In genomic region chr17:78199231-78199625, GRCm38 (mm10) we compare ENCODE assay signal across 8 mouse cellular contexts. TPM values are rescaled to one million over a fixed set of nuclear protein-coding genes. Genes with fewer than 3 reads are reported as not detected.
DNase-seq lines count a peak whose midpoint lies in the region; ATAC-seq and TF ChIP-seq lines count a peak whose summit lies in the region.

No protein-coding gene starts in this region.

- no peak for TF ChIP-seq POLR2A in cerebellum, adult 2 months (IDR thresholded peaks at IDR 0.05; ENCODE audit: borderline replicate concordance, insufficient read depth, low read length)

- peak overlapping the region; percentile 86; the same call in 1 of the 2 replicates for H3K27ac ChIP-seq in cerebellum, adult 2 months (ENCODE audit: insufficient read depth, low read length)
- H3K27ac ChIP-seq in lung, postnatal 0 days (ENCODE audit: low read length): no peak overlapping the region
- peak overlapping the region; percentile 98; the same call in 1 of the 2 replicates for H3K27ac ChIP-seq in limb, embryonic 13.5 days
- peak overlapping the region; percentile 98; the same call in 1 of the 2 replicates for H3K27ac ChIP-seq in stomach, embryonic 14.5 days (ENCODE audit: low read length)

- TF ChIP-seq EP300 in lung, postnatal 0 days (IDR thresholded peaks at IDR 0.05): no peak

- no peaks in the 10 kb centered on the region for H3K9me3 ChIP-seq in lung, postnatal 0 days (ENCODE audit: low read length)
- H3K9me3 ChIP-seq in limb, embryonic 13.5 days: no peaks in the 10 kb centered on the region
- no peaks in the 10 kb centered on the region for H3K9me3 ChIP-seq in stomach, embryonic 14.5 days (ENCODE audit: control insufficient read depth, low read depth, low read length)

- peak overlapping the region; percentile 94 for H3K4me2 ChIP-seq in lung, postnatal 0 days (replicated peaks; ENCODE audit: low read depth, low read length)
- H3K4me2 ChIP-seq in limb, embryonic 13.5 days (replicated peaks): peak overlapping the region; percentile 98
- H3K4me2 ChIP-seq in stomach, embryonic 14.5 days (replicated peaks; ENCODE audit: low read depth, low read length): peak overlapping the region; percentile 95

- no peak for ATAC-seq in lung, postnatal 0 days
- no peak; the same call in 1 of the 2 replicates for ATAC-seq in limb, embryonic 13.5 days (ENCODE audit: low FRiP score, low read depth)
- no peak for ATAC-seq in stomach, embryonic 14.5 days (ENCODE audit: insufficient number of reproducible peaks, insufficient read depth, low FRiP score, low read depth)

- peak overlapping the region; percentile 58 for H3K4me3 ChIP-seq in cerebellum, adult 2 months (replicated peaks; ENCODE audit: insufficient read depth, low read depth, low read length)
- peak overlapping the region; percentile 80 for H3K4me3 ChIP-seq in lung, postnatal 0 days (ENCODE audit: low read depth, low read length)
- peak overlapping the region; percentile 90 for H3K4me3 ChIP-seq in limb, embryonic 13.5 days
- peak overlapping the region; percentile 66 for H3K4me3 ChIP-seq in stomach, embryonic 14.5 days (ENCODE audit: low read depth, low read length)

- WGBS in cerebellum, adult 2 months: 36% methylated on average over 7 of the region's 7 CpGs
- whole genome bisulfite sequencing in lung, postnatal 0 days: 10% methylated on average over 7 of the region's 7 CpGs
- WGBS in limb, embryonic 13.5 days: 5% methylated on average over 7 of the region's 7 CpGs
- WGBS in stomach, embryonic 14.5 days: 3% methylated on average over 7 of the region's 7 CpGs

- H3K36me3 ChIP-seq in lung, postnatal 0 days (ENCODE audit: insufficient read depth, low read length): no peaks in the 10 kb centered on the region
- no peaks in the 10 kb centered on the region for H3K36me3 ChIP-seq in limb, embryonic 13.5 days
- H3K36me3 ChIP-seq in stomach, embryonic 14.5 days (ENCODE audit: control insufficient read depth, insufficient read depth, low read length): no peaks in the 10 kb centered on the region

- no peak overlapping the region for H3K9ac ChIP-seq in lung, postnatal 0 days (replicated peaks; ENCODE audit: low read depth)
- peak overlapping the region; percentile 82 for H3K9ac ChIP-seq in limb, embryonic 13.5 days
- H3K9ac ChIP-seq in stomach, embryonic 14.5 days (replicated peaks; ENCODE audit: low read depth, low read length): peak overlapping the region; percentile 58; the same call in 1 of the 2 replicates

- no peak for TF ChIP-seq CTCF in cerebellum, adult 2 months (IDR thresholded peaks at IDR 0.05; ENCODE audit: borderline replicate concordance, insufficient read depth, low read depth, low read length)
- TF ChIP-seq CTCF in lung, postnatal 0 days (IDR thresholded peaks at IDR 0.05): no peak

- DNase-seq in cerebellum, adult 2 months: no peak
- DNase-seq in cerebellum, postnatal 10 days: no peak
- no peak for DNase-seq in lung, postnatal 0 days (ENCODE audit: low spot score)
- DNase-seq in lung, postnatal 10 days: no peak
- DNase-seq in spleen, postnatal 10 days (ENCODE audit: low spot score in 2 of 2): no peak
- no peak for DNase-seq in frontal cortex, adult 2 months (ENCODE audit: extremely low spot score in 1 of 2, low spot score in 1 of 2)

- H3K4me1 ChIP-seq in cerebellum, adult 2 months (ENCODE audit: control insufficient read depth, insufficient read depth, low read length): peaks cover 11% of the 10 kb centered on the region
- H3K4me1 ChIP-seq in lung, postnatal 0 days (ENCODE audit: insufficient read depth, low read depth, low read length): peaks cover 5% of the 10 kb centered on the region
- H3K4me1 ChIP-seq in limb, embryonic 13.5 days: peaks cover 32% of the 10 kb centered on the region
- H3K4me1 ChIP-seq in stomach, embryonic 14.5 days (ENCODE audit: control insufficient read depth, insufficient read depth, low read length): peaks cover 15% of the 10 kb centered on the region

- H3K27me3 ChIP-seq in cerebellum, adult 2 months (ENCODE audit: control insufficient read depth, insufficient read depth, low read length): no peaks in the 10 kb centered on the region
- peaks cover 24% of the 10 kb centered on the region; the same call in 1 of the 2 replicates for H3K27me3 ChIP-seq in lung, postnatal 0 days (replicated peaks; ENCODE audit: insufficient read depth, low read length)
- peaks cover 7% of the 10 kb centered on the region; the same call in 1 of the 2 replicates for H3K27me3 ChIP-seq in limb, embryonic 13.5 days
- H3K27me3 ChIP-seq in stomach, embryonic 14.5 days (ENCODE audit: control insufficient read depth, insufficient read depth, low read length): no peaks in the 10 kb centered on the region

RNA-seq across cellular contexts. Expression of gene Crim1, which starts 0.8 kb away (rescaled TPM):
- polyA plus RNA-seq in cerebellum, adult 2 months (2012; rRNA removed): 34.4 and 35.8 TPM in 2 replicates
- polyA plus RNA-seq in lung, postnatal 0 days (2015; fragmentation: Nextera tagmentation; extraction: Ambion mirVana): 8.2 and 10.2 TPM in 2 replicates
- 7.0 and 7.4 TPM in 2 replicates for polyA plus RNA-seq in limb, embryonic 13.5 days (2015; fragmentation: Nextera tagmentation; extraction: Ambion mirVana)
- polyA plus RNA-seq in stomach, embryonic 14.5 days (2014; fragmentation: Nextera tagmentation; extraction: Ambion mirVana): 4.9 and 7.4 TPM in 2 replicates
- 23.7 and 33.3 TPM in 2 replicates for polyA plus RNA-seq in frontal cortex, adult 2 months (2012; rRNA removed)
